Mouse (Mus musculus) left cerebral cortex, adult 2 months (tissue): ENCODE data around the gene Lamb3. TPM values are rescaled to one million over a fixed set of nuclear protein-coding genes. Genes with fewer than 3 reads are reported as not detected.
"Not testable (repeated sequence)": the region's sequence is repeated elsewhere in the genome, so short reads cannot be mapped to it uniquely, and the experiment has no call there.

Source experiments
- DNase-seq, 2 experiments: peaks; one replicate each; pipeline ENCODE4 v3.0.0; 2021 to 2022; ENCODE audit warnings: low spot score in 2 of 2, mixed read lengths in 1 of 2; ENCODE audit errors: extremely low spot score in 1 of 2
- H3K27ac ChIP-seq: fragments of 200-600 bp; 2 replicates; pipeline ENCODE4 v1.8.1; 2022
- H3K4me3 ChIP-seq: fragments of 200-600 bp; 2 replicates; pipeline ENCODE4 v1.8.1; 2022
- CTCF ChIP-seq: fragments of 200-600 bp; IDR thresholded peaks from 2 replicates; pipeline ENCODE4 v1.8.1; 2022; ENCODE audit warnings: antibody characterized with exemption, mild to moderate bottlenecking, moderate library complexity
- intact Hi-C: fragments of 180-260 bp; cut with DNase I; formaldehyde crosslinking; loops from one replicate; pipeline ENCODE4 v1.15.1; 2025
- total RNA-seq, 2 experiments: library from RNA; stranded (reverse); gene quantifications; 2 replicates each; pipeline ENCODE4 v1.2.3; 2021

Lamb3 gene
- total RNA-seq, 2 experiments from 2014 or later = 0.97 to 1.1 TPM

- no peak overlapping the region for H3K27ac ChIP-seq
- DNase-seq = no peak
- no peak overlapping the region for H3K4me3 ChIP-seq
- TF ChIP-seq CTCF = no peak
- intact Hi-C loops = no loop called here
Measured at GRCm38 (mm10) chr1:193234130-193234645, 26.7 kb downstream of the Lamb3 start.

GRCm38 (mm10) chr1:193234930-193235329 is 27.4 kb downstream of the Lamb3 start:
- no peak overlapping the region for H3K27ac ChIP-seq
- no peak for TF ChIP-seq CTCF
- no peak overlapping the region for H3K4me3 ChIP-seq
- intact Hi-C loops = no loop called here
- no peak for DNase-seq

GRCm38 (mm10) chr1:193238426-193238825 is 30.9 kb downstream of the Lamb3 start:
- peak; percentile 5 for TF ChIP-seq CTCF
- no peak overlapping the region; the same call in 1 of the 2 replicates for H3K27ac ChIP-seq
- DNase-seq = peak in 1 of 2 experiments; percentile 29
- no peak overlapping the region for H3K4me3 ChIP-seq
- intact Hi-C loops = no loop called here

GRCm38 (mm10) chr1:193241436-193241835 is 33.9 kb downstream of the Lamb3 start:
- Histone ChIP-seq H3K27ac (no peak overlapping the region), H3K4me3 (no peak overlapping the region)
- intact Hi-C loops = no loop called here
- DNase-seq = no peak
- no peak for TF ChIP-seq CTCF

GRCm38 (mm10) chr1:193242238-193242637 is 34.7 kb downstream of the Lamb3 start:
- intact Hi-C loops = no loop called here
- TF ChIP-seq CTCF = no peak; the same call in 1 of the 2 replicates
- no peak overlapping the region for H3K27ac ChIP-seq
- peak; percentile 70 to 82 for DNase-seq
- no peak overlapping the region for H3K4me3 ChIP-seq

GRCm38 (mm10) chr1:193242863-193243262 is 35.4 kb downstream of the Lamb3 start:
- no peak for DNase-seq
- intact Hi-C loops = no loop called here
- Histone ChIP-seq H3K27ac (0 out of 2 replicates have a peak overlapping the region, but pooled peaks have one; percentile 11), H3K4me3 (no peak overlapping the region)
- no peak for TF ChIP-seq CTCF

GRCm38 (mm10) chr1:193243571-193244193 is 36.2 kb downstream of the Lamb3 start:
- intact Hi-C loops = loop anchor here (2.0 kb wide), 1 partner anchor 343 kb away; no protein-coding TSS in a partner anchor
- TF ChIP-seq CTCF = no peak
- Histone ChIP-seq H3K4me3 (no peak overlapping the region), H3K27ac (no peak overlapping the region)
- no peak for DNase-seq

GRCm38 (mm10) chr1:193244235-193244634 is 36.7 kb downstream of the Lamb3 start:
- no peak for TF ChIP-seq CTCF
- H3K27ac ChIP-seq = no peak overlapping the region
- no peak for DNase-seq
- no peak overlapping the region for H3K4me3 ChIP-seq
- intact Hi-C loops = loop anchor here (2.0 kb wide), 1 partner anchor 343 kb away; no protein-coding TSS in a partner anchor

- H3K27ac ChIP-seq = no peak overlapping the region
- intact Hi-C loops = loop anchor here (2.0 kb wide), 1 partner anchor 41 kb away; no protein-coding TSS in a partner anchor
- TF ChIP-seq CTCF = no peak
- H3K4me3 ChIP-seq = no peak overlapping the region
- DNase-seq = no peak
Measured at GRCm38 (mm10) chr1:193250026-193250425, 42.5 kb downstream of the Lamb3 start.

- Histone ChIP-seq H3K27ac (no peak overlapping the region), H3K4me3 (no peak overlapping the region)
- no peak for TF ChIP-seq CTCF
- DNase-seq = no peak
- intact Hi-C loops = loop anchor here (2.0 kb wide), 1 partner anchor 43 kb away; no protein-coding TSS in a partner anchor
Measured at GRCm38 (mm10) chr1:193251386-193251785, 43.9 kb downstream of the Lamb3 start.

GRCm38 (mm10) chr1:193252616-193253015 is 45.1 kb downstream of the Lamb3 start:
- intact Hi-C loops = no loop called here

GRCm38 (mm10) chr1:193253895-193254294 is 46.4 kb downstream of the Lamb3 start:
- intact Hi-C loops = loop anchor here (2.0 kb wide), 1 partner anchor 129 kb away; no protein-coding TSS in a partner anchor
- H3K4me3 ChIP-seq, DNase-seq: not testable (repeated sequence)

More at GRCm38 (mm10) chr1:193252616-193253015, 45.1 kb downstream of the Lamb3 start:
- Histone ChIP-seq H3K4me3 (no peak overlapping the region), H3K27ac (no peak overlapping the region)
- DNase-seq = no peak
- TF ChIP-seq CTCF = no peak

More at GRCm38 (mm10) chr1:193253895-193254294, 46.4 kb downstream of the Lamb3 start:
- not testable (repeated sequence) for H3K27ac ChIP-seq
